Mouse (Mus musculus) thymus, postnatal 36 days (tissue): ENCODE data around the gene Ercc8.

Experiments
- DNase-seq, 2 experiments: peaks; one replicate each; pipeline ENCODE4 v3.0.0; 2022; ENCODE audit warnings: mixed read lengths in 2 of 2

Gene Ercc8

GRCm38 (mm10) chr13:108157732-108158464 is 633 bp upstream of the Ercc8 start:
- DNase-seq: no peak

DNA sequence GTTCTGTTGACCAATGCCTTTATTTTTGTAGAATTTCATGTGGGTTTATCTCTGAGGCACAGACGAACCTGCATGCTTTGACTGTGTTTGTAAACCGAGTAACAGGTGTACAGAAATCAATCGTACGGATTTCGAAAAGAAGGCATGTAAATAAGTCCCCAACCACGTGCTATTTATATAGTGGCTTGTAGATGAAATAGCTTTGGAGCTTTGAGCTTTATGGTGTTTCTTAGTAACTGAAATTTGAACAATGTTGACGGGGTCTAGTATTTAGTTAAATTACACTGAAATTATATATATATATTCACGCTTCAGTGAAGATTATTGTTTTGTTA is 677 bp downstream of the Ercc8 start:
- DNase-seq: no peak

- no peak for DNase-seq
Measured at GRCm38 (mm10) chr13:108159963-108160362, 1.4 kb downstream of the Ercc8 start.

GRCm38 (mm10) chr13:108163912-108164311 is 5.4 kb downstream of the Ercc8 start:
- DNase-seq: no peak

- DNase-seq: no peak
Measured at GRCm38 (mm10) chr13:108164621-108165020, 6.1 kb downstream of the Ercc8 start.

DNA sequence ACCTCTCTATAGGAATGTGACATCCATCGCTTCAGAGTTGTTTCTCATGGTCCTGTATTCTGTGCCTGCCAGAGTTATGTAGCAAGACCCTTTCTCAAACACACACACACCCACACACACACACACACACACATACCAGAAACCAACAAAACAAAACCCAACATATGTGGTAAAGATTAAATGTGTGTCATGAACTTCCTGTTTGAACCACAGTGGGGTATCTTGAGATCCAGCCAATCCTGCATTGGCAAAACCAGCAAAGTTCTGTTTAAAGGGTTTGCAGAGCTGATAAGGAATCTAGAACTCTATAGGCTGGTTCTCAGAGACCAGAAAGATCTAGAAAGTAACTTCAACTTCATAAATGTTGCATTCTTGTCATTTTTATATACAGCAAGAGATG is 11.5 kb downstream of the Ercc8 start:
- no peak for DNase-seq

GRCm38 (mm10) chr13:108170511-108170910 is 12.0 kb downstream of the Ercc8 start:
- DNase-seq: no peak

DNA sequence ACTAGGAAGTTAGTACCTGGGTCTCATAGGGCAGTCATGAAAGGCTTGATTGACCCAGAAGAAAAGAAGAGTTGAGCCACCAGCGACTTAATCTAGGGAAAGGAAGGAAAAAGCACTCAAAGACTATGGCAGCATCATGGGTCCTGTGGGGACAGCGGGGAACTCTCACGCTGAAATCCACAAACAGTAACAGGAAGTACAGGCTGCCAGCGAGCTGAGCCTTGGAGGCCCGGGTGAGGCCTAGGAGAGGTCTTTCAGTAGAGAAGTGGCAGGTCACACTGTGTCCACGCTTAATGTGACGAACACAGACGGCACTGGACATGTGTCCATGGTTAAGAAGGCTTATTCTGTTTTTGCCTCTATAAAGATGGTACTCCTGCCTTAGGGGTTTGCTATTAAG is 21.1 kb downstream of the Ercc8 start:
- DNase-seq: no peak

- DNase-seq: no peak
Measured at GRCm38 (mm10) chr13:108180821-108181220, 22.3 kb downstream of the Ercc8 start.

DNA sequence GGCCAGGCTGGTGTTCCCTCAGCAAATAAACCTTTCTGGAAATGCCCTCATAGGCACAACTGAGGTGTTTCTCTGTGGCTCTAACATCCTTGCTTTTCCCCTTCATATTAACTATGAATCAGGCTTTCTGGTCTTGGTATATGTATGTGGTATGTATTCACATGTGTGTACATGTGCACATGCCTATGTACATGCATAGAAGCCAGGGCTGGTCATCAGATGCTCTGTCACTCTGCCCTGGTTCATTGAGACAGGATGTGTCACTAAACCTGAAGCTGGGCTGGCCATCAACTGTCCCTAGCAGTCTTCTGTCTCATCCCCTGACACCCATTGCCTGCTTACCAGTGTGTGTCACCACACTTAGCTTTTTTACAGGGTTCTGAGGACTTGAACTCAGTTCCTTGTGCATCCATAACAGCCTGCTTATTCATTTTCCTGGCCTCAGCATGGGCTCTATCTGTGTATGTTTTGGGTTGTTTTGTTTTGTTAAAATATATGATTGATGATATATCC is 26.3 kb downstream of the Ercc8 start:
- DNase-seq: no peak

DNA sequence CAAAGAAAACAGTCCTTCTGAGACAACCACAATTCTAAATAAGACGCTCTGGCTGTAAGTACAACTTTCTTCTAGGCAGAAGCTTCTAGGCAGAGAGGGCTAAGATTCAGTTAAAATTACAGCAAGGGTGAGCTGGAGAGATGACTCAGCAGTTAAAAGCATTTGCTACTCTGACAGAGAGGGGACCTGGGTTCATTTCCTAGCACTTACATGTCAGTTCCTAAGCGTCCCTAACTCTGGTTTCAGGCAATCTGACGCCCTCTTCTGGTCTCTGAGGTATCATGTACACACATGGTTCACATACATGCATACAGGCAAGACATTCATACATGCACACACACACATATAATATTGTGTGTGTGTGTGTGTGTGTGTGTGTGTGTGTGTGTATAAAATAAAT is 27.0 kb downstream of the Ercc8 start:
- no peak for DNase-seq

GRCm38 (mm10) chr13:108187994-108188393 is 29.5 kb downstream of the Ercc8 start:
- no peak for DNase-seq

GRCm38 (mm10) chr13:108191074-108191720 is 32.7 kb downstream of the Ercc8 start:
- peak; percentile 36 to 44 for DNase-seq

DNA sequence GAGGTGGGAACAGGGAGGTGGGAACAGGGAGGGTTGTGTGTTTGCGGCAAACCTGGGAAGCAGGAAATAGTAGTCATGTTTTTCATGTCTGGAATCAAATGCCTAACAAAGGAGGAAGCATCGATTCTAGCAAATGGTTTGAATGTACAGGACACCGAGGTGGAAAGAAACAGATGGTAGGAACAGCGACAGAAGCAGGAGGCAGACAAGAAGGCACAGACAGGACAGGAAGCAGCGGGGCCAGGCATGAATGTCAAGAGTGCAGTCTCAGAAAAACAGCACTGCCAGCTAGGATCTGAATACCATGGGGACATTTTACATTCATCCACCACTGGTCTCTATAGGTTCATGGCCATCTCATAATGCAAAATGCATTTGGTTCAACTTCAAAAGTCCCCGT is 36.9 kb downstream of the Ercc8 start:
- DNase-seq: no peak

- DNase-seq: no peak
Measured at GRCm38 (mm10) chr13:108204857-108205256, 46.3 kb downstream of the Ercc8 start.

- no peak for DNase-seq
Measured at GRCm38 (mm10) chr13:108207447-108207846, 48.9 kb downstream of the Ercc8 start.

GRCm38 (mm10) chr13:108208090-108208489 is 49.6 kb downstream of the Ercc8 start:
- DNase-seq: no peak

DNA sequence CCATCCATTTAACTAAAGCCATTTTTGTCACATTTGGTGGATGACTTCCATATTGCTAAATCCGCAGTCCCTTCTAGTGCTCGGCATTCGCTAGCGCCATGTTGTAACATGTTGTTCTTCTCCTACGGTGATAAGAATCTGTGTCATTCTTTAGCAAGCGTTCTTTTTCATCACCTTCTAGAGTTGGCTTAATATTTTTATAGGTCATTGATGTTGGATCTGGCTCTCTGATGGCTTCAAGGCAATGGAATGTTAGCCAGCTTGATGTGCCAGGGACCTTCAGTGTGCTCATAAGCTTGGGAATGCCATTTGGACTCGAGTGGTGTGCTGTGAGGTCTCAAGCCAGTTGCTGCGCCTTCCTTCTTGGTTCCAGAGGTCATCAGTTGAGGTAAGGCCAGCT is 52.4 kb downstream of the Ercc8 start:
- no peak for DNase-seq

- DNase-seq: no peak
Measured at GRCm38 (mm10) chr13:108212397-108213018, 54.0 kb downstream of the Ercc8 start.

DNA sequence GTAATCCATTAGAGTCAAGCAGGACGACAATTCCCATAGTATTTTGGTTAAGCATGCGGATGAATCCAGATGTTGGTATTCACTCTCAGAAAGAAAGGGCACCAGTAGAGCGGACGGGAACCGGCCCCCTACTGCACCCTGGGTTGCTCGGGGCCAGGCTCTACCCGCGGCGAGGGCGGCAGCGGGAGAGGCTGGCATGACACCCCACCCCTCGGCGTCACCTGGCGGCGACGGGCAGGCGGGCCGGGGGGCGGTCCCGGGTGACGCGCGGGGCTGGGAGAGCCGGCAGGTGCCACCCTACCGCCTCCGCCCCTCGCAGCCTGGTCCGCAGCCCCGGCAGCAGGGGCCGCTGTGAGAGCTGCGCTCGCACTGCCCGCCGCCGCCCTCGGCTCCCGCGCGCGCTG is 55.6 kb downstream of the Ercc8 start, which contains the start of gene Elovl7:
Elovl7 (plus strand) TSS at position 324 of the 404 bp plus-strand sequence.
- peak; percentile 88 to 94 for DNase-seq

GRCm38 (mm10) chr13:108214485-108215107 is 56.1 kb downstream of the Ercc8 start:
- no peak for DNase-seq

- no peak for DNase-seq
Measured at GRCm38 (mm10) chr13:108215231-108215780, 56.8 kb downstream of the Ercc8 start.

GRCm38 (mm10) chr13:108219773-108220172 is 61.2 kb downstream of the Ercc8 start:
- no peak for DNase-seq
